Mouse (Mus musculus): ENCODE measurements at regions not wholly inside any gene's neighbourhood (a gene's known extent, or its start where the extent isn't known, plus 50 kb on each side); places are given as distances from the start of the nearest gene placed in this dataset.

DNA sequence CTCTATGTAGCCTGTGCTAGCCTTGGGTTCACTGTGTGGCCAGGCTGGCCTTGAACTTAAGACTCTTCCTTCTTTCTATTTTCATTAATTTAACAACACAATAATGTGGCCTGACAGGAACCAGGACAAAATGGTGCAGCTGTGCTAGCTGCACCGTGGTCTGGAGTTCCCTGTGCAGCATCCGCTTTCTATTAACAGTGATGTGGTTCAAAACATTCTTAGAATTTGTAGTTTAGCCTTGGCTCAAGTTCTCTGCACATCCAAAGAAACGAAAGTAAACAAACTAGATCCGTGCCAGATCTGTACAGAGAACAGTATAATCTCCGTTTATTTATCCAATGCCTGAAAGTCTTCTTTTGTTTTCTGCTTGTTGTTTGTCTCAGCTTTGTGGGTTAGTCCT is 88.5 kb downstream of the Irx1 start:
- no peak for DNase-seq (ENCODE audit: low spot score in 2 of 2)

DNA sequence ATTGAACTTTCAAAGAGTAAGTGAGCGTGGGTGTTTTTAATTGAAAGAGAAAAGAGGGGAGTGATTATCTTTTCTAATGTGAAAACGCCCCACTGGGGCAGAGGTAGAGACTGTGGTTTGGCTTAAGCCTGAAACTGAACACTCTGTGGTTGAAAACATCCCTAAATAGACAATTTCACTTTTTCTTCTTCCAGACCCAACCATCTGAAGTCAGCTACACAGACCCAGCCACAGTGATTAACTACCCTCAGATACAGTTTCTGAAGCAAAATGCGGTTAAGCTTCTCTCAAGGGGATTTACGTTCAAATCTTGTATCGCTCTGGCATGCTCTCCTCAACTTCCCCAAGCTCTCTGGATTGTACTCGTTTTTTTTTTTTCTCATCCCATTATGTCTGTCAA is 94.8 kb downstream of the Irx1 start:
- no peak for DNase-seq (ENCODE audit: low spot score in 2 of 2)

DNA sequence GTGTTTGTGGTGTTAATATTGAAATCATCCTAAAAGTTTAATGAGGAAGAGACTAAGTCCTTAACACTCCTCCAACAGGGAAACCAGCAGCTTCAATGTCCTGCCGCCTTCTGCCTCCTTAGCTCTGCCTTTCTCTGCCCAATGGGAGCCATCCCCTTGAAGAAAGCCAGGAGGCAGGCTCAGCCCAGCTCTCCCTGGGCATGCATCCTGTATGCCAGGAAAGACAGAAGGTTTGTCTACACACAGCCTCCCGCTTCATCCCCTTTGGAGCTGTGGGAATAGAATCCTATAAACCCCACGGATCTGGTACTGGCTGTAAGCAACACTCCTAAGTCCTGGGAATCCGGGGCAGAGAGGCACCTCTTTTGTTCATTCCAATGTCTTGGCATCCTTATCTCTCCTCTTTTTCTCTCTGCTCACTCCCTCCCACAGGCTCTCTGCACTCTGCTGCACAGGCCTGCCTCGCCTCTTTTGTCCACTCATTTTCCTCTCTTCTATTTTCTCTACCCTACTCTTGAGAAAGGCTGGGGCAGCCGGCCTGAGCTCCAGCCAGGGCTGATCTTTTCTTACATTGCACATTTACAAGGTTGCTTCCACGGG is 110.0 kb downstream of the Irx1 start:
- DNase-seq (ENCODE audit: low spot score in 2 of 2) = no peak

DNA sequence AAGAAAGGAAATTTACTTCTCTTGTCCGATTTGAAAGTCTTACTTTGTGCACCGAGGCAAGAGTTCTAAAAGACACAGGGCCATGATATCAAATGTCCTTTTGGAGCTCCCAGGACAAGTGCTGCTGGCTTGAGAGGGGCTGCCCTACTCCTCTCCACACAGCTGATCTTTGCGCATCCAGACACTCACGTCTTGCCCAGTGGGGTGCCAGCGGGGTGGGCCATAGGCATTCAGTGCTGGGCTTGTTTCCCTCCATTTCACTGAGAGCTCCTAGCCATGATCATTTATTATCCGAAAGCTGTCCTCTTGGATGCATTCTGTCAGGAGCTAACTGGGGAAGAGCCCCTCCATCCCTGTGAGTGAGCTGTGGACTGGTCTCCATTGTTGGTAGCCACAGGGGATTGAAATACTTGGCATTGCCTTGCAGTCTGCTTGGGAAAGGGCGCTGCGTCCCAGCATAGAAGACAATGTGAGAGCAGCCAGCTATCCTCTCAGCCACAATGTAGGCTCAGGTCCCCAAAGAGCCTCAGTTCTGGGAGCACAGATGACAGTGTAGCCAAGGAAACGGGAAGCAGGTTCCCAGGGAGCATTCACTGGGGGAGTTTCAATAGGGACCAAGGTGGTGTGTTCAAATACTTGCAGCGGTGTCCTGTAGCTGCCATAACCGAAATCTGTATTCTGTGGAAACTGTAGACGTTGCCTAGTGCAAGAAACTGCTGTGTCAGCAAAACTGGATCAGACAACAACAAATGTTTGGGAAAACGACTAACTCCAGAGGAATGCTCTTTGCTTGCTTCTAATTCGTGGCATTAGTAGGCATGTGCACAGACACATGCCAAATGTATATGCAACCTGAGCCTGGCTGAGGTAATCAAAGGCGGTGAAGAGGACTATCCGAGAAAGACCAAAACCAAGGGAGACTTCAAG is 159.2 kb downstream of the Irx1 start:
- DNase-seq (ENCODE audit: low spot score in 2 of 2) = no peak

DNA sequence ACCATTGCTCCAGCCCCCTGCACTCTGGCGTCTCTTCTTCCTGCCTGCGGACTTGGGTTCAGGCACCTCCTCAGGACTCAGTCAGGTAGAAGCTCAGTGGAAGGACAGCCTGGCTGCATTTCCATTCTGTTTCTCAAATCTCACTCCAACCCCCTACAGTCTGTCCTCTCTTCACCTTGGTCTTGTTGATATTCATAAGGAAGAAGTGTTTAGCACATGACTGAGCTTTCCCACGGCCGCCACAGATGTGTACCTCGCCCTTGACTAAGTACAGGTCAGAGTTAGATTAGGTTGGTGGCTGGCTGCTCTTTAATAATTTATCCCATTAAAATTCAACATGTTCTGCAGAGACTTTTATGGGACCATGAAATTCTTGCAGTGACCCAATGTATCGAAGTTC is 165.2 kb downstream of the Irx1 start:
- no peak for DNase-seq (ENCODE audit: low spot score in 2 of 2)

DNA sequence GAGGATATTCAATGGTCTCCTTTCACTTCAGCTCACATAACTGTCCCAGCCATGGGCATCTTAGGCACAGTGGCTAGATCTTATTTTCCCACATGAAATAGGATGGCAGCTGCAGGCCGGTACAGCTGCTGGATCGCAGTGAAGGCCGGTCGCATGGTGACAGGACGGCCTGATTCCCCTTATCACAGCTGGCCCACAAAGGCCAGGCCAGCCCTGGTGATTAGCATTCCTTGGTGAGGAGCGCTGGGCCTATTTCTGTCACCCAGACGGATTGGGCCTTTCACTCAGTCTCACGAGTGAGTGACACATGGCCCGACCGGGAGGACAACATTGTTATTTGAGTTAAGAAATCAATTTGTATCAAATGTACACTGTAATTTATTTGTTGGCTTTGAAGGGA is 178.8 kb downstream of the Irx1 start:
- no peak for DNase-seq (ENCODE audit: low spot score in 2 of 2)

DNA sequence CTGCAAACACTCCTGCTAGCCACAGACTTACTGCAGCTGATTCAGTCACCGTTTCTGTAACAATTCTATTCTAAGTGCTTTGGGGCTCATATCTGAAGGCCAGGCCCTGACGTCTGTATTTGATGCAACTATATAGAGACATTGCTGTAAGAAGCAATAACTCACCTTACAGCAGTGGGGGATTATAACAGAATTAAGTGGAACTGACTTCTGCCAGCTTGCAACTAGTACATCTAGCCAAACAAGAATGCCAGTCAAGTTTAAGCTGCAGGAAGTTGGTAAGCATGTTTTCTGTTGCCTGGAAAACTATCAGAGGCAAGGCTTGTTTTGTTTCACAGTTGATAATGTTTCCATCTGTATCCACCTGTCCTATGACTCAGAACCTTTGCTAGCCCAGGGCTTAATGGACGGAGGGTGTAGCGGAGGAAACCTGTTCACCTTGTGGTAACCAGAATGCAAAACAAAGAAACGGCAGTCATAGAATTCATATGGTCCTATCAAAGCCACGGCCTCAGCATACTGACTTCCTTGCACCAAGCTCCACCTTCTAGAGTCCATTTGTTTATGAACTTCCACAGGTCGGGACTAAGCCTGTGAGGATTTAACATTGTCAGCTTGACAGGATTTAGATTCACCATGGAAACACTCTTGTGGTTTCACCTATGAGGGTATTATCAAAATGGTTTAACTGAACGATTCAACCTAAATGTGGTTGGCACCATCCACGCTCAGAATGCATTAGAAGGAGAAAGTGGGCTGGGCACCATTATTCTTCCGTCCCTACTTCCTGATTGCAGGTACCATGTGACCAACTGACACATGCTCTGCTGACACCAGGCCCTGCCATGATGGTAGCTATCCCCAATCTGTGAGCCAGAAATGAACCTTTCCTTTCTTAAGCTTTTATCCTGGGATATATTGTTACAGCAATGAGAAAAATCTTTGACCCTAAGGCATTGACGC is 216.2 kb downstream of the Irx1 start:
- no peak for DNase-seq (ENCODE audit: low spot score in 2 of 2)

DNA sequence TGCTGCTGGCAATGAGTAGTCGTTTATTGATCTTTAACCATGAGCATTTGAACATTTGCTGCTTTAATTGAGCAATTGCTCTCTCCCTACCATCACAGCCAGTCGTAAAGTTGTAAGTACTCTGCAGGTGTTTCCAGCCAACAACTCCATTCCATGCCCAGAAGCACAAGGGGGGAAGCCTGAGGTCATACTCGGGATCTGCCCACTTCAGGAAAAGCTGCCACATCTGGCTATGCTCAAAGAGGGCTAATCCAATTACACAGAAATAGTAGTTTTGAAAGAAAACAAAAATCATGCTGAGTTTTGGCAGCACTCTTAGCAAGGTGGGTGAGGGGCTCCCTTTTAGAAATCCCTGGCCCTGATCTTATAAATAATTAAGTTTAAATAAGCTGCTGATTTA is 217.0 kb downstream of the Irx1 start:
- no peak for DNase-seq (ENCODE audit: low spot score in 2 of 2)

DNA sequence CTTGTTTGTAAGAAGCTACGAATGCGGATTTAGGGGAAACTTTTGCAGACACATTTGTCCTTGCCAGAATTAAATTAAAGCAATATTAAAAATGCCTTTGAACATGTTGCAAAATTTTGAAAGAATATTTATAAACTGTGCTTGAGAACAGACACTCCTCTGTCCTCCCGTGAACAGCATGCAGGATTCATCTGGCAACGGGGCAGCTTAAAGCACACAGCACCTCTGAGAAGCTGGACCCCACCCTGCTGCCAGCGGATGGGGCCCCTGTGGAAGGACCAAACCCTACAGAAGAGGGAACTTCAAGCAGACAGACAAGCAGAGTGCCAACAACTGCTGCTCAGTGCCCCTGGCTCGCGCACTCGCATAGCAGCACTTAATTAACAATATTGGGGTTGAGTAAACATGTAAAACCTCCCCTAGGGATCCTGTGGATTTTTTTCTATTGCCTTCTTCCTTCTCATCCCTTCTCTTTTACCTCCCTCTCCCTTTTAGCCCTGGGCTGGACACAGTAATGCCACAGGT is 226.6 kb downstream of the Irx1 start:
- DNase-seq (ENCODE audit: low spot score in 2 of 2) = no peak

DNA sequence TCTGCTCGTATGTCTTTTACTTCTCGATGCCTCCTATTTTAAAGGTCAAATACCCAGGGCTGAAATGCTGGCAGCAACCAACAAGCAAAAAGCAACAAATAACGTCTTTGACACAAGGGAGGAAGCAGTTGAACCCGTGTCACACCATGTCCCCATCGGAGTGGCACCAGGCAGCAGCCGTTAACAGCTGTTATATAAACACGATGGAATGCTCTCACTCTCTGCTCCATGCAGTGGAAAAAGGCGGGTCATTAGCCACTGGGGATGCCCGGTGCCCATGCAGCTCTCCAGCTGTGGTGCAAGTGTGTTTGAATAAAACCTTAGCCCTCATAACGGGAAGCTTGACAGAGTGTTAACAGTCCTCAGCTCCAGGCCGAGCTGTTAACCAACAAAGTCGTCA is 229.3 kb downstream of the Irx1 start:
- no peak for DNase-seq (ENCODE audit: low spot score in 2 of 2)

DNA sequence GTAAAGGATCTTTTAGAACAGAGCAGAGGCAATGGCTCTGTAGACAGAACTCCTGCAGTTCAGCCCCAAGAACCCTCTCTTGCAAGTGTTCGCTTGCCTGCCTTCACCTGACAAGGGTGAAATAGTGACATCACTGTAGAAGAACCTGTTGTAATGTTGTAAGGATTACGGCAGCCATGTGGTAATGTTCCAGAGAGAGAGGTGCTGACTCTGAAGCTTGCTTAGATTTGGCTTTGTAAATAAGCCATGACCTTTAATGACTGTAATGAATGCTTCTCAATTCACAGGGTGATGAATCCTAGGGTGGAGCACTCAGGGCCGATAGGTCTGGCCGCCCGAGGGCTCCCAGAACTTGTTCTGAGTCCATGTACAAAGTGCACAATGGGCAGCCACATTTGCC is 230.2 kb downstream of the Irx1 start:
- no peak for DNase-seq (ENCODE audit: low spot score in 2 of 2)

DNA sequence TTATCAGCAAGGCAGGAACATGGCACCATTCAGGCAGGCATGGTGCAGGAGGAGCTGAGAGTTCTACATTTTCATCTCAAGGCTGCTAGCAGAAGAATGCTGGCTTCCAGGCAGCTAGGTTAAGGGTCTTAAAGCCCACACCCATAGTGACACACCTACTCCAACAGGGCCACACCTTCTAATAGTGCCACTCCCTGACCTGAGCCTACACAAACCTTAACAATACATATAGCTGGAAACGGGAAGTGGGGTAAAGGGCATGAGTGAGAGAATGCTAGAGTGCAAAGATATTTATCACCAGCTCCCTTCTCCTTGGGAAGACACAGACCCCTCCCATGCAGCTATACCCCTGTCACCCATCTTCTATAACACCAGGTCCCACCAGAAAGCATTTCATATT is 230.6 kb downstream of the Irx1 start:
- no peak for DNase-seq (ENCODE audit: low spot score in 2 of 2)

DNA sequence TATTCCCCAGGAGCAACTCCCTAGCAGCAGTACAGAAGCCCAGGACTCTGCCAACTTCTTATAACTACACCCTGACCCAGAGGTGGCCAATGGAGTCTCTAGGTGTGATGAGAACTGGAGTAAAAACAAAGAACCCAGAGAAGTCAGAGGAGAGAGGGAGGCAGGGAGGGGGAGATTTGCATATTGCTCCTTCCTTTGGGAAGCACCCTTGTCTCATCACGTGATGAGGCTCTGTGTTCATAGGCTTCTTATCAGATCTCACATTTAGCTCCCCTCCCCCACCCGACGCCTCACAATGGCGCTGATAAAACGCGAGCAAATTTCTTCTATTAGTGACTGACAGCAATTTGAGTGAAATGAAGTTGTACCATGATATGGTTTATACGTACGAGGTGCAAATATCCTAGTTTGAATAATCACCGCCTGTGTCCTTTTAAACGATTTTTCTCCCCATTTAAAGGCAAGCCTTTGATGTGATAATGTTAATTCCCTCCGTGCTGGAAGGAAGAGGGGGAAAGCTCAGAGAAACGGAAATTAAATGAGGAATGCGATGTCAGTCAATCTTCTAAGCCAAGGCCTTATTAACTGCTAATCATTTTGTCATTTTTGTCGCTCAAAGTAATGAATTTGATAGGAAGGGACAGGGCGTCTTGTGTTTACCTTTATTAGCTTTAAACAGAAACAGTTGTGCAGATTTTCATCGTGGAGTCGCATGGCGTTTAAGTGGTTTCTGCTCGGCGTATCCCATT is 273.3 kb downstream of the Irx1 start:
- DNase-seq (ENCODE audit: low spot score in 2 of 2) = no peak

DNA sequence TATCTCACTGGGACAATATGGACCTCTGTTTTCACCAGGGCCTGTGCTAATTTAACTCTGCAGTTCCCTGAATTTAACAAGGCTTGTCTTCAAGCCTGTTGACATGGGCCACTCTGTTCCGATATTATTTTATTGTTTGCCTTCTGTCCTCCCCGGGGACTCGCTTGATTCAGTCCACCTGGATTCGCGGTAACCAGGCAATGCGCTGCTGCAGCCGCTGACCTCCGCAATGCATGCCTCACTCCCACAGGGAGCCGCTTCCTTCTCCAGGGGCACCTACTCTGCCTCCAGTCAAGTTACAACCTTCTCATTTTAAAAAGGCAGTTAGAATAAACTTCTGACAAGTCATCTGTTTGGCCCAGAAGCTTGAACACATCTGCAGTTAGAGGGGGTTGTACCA is 274.3 kb downstream of the Irx1 start:
- DNase-seq (ENCODE audit: low spot score in 2 of 2) = no peak

DNA sequence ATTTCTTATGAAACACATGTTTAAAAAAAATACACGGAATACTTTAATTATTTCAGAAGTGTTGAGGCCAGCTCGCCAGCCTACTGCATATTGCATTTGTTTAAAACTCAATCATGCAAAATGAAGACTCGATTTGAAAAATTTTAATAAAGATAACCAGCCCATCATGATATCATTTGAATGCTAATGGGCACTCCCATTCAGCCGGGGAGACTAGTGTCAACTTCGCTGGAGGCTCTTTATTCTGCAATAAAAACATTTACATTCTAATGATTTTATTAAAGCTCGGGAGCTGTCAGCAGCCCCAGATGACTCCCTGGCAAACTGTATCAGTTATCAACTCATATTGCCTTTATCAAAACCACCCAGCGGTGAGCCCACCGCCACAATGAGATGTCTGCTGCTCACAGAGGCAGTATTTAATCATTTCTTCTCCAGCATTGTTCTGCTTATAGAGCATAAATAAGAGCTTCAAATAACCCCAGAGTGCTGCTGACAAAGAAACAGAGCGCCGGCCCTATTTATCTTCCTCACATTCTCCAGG is 287.4 kb downstream of the Irx1 start:
- DNase-seq (ENCODE audit: low spot score in 2 of 2) = no peak

DNA sequence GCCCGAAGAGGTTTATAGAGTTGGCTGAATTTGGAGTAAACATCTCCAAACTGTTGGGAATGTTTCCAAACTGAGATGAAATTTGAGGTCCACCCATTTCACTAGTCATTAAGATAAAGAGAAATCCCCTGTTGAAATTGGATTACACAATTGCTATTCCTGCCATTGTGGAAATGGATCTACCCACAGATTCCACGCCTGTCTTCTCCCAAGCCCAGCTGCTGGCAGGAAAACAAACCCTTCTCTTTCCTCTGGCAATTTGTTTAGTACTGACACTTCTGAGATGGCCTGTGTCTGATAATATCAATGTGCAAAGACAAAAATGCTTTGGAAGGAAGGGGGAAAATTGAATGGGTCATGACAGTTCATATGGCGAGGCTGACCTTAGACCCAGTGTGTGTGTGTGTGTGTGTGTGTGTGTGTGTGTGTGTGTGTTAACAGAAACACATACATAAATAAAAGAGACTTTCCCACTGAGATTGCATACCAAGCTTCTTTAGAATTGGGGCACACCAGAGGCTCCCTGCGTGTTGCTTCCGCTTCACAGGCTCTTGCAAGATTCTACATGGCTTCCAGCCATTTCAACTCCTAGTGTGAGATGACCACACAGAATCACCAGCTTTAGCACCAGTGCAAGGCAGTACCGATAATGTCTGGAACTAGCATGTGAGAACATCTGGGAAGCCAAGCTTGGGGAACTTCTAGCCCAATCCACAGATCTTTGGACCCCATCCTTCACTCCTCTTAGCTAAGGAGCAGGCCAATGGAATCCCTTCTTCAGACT is 293.4 kb downstream of the Irx1 start:
- no peak for DNase-seq (ENCODE audit: low spot score in 2 of 2)

DNA sequence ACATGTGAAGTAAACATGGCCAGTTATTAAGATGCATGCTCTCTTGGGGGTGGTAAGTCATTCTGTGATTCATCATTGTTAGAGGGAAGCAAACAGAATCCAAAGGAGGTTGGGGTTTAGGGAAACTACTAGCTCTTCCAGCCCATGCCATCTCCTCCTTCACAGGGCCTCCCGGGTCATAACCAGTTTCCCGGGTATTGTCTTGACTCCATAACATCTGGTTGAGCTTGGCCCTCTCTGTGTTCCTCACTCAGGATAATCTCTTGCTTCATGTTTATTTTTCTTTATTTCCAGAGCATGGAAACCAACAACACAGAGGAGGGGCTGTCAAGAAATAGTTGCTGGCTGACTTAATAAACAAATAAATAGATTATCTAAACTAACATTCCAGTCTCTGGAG is 295.3 kb downstream of the Irx1 start:
- DNase-seq (ENCODE audit: low spot score in 2 of 2) = no peak

DNA sequence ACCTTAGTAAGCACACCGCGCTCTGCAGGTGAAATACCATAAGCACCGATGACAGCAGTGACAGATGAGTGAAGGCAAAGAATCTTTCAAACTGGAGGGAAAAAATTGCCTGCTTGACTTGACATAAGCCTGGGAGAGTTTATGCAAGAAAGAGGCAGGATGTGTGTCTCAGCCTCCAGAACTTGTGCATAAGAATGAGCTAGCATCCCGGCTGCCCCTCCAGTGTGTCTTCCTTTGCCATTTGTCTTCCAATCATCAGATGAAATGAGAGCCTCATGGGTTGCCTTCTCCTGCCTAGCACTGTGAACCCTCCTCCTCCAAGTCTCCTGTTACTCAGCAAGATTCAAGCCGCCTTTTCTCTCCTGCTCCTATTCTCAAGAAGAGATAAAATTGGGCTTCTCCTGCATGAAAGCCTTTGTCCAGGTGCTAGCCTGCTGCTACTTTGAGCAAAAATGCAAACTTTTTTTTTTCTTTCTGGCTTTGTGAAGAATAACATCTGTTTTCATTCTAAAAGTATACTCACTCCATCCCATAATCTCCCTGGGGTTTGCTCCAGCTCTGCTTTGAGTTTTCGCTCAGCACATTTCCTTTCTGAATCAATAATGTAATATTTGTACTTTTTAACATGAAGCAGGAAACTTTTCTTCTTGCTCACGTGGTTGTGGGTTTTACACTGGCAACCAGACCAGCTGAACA is 298.2 kb downstream of the Irx1 start:
- DNase-seq (ENCODE audit: low spot score in 2 of 2) = no peak

DNA sequence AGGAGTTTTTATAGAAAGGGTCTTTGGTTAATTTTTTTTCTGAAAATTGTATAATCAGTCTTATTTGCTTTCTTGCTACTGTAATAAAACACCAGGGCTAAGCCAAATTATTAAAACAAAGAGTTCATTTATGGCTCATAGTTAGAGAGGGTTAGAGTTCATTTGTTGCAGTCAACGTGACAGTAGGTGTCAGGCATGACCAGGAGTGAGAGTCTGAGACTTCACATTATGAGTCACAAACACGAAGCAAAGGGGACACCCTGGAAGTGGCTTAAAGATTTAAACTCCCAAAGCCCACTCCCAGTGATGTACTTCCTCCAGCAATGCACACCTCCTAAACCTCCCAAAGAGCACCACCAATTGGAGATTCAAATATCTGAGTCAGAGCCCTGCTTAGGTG is 305.6 kb downstream of the Irx1 start:
- no peak for DNase-seq (ENCODE audit: low spot score in 2 of 2)

All from left cerebral cortex, adult 8-10 months (tissue).